Mouse (Mus musculus): ENCODE results near the gene Tmem268. TPM values are rescaled to one million over a fixed set of nuclear protein-coding genes. Genes with fewer than 3 reads are reported as not detected.

Tmem268 gene
- total and polyA plus RNA-seq, 2 experiments from 2014 or later, result 3.2 to 5.0 TPM

- Histone ChIP-seq H3K4me1 (ENCODE audit: insufficient read depth, low read length) (peaks cover 10% of the 10 kb centered on the region), H3K27me3 (ENCODE audit: insufficient read depth, low read length) (no peaks in the 10 kb centered on the region), H3K9me3 (ENCODE audit: low read length) (no peaks in the 10 kb centered on the region), H3K4me3 (ENCODE audit: low read depth, low read length) (peak overlapping the region; percentile 79), H3K4me2 (ENCODE audit: low read depth, low read length, poor library complexity, severe bottlenecking) (peak overlapping the region; percentile 66), H3K9ac (replicated peaks; ENCODE audit: low read length, poor library complexity, severe bottlenecking) (peak overlapping the region; percentile 83), H3K36me3 (ENCODE audit: insufficient read depth, low read length) (0 out of 2 replicates have a peak, but pooled peaks cover 5% of the 10 kb centered on the region), H3K27ac (ENCODE audit: low read depth, low read length) (peak overlapping the region; percentile 78)
- WGBS, result 11% methylated on average over 26 of the region's 26 CpGs
- DNase-seq (ENCODE audit: low spot score), result no peak
- no peak; the same call in 1 of the 2 replicates for ATAC-seq (ENCODE audit: low FRiP score)
- TF ChIP-seq CTCF (IDR thresholded peaks at IDR 0.05), result no peak
Measured at GRCm38 (mm10) chr4:63545231-63545958, 13.2 kb upstream of the Tmem268 start.

GRCm38 (mm10) chr4:63546441-63547055 lies 12.0 kb upstream of the Tmem268 start:
- H3K4me3 ChIP-seq (ENCODE audit: low read depth, low read length), result peak overlapping the region; percentile 9; the same call in 1 of the 2 replicates
- TF ChIP-seq CTCF (IDR thresholded peaks at IDR 0.05), result no peak
- WGBS, result 74% methylated on average over 6 of the region's 6 CpGs

GRCm38 (mm10) chr4:63547799-63548198 lies 10.8 kb upstream of the Tmem268 start:
- no peak for TF ChIP-seq CTCF (IDR thresholded peaks at IDR 0.05)
- H3K9ac ChIP-seq (replicated peaks; ENCODE audit: low read length, poor library complexity, severe bottlenecking), result no peak overlapping the region
- H3K27me3 ChIP-seq (ENCODE audit: insufficient read depth, low read length), result no peaks in the 10 kb centered on the region
- no peak for DNase-seq (ENCODE audit: low spot score)
- ATAC-seq (ENCODE audit: low FRiP score), result no peak
- no peaks in the 10 kb centered on the region for H3K9me3 ChIP-seq (ENCODE audit: low read length)
- no peak overlapping the region for H3K4me2 ChIP-seq (ENCODE audit: low read depth, low read length, poor library complexity, severe bottlenecking)
- peaks cover 10% of the 10 kb centered on the region for H3K4me1 ChIP-seq (ENCODE audit: insufficient read depth, low read length)
- H3K4me3 ChIP-seq (ENCODE audit: low read depth, low read length), result no peak overlapping the region
- H3K27ac ChIP-seq (ENCODE audit: low read depth, low read length), result no peak overlapping the region
- peaks cover 24% of the 10 kb centered on the region for H3K36me3 ChIP-seq (ENCODE audit: insufficient read depth, low read length)
- 43% methylated on average over 1 of the region's 1 CpGs for WGBS

More at GRCm38 (mm10) chr4:63546441-63547055, 12.0 kb upstream of the Tmem268 start:
- Histone ChIP-seq H3K9me3 (ENCODE audit: low read length) (no peaks in the 10 kb centered on the region), H3K9ac (replicated peaks; ENCODE audit: low read length, poor library complexity, severe bottlenecking) (0 out of 2 replicates have a peak overlapping the region, but pooled peaks have one; percentile 0), H3K36me3 (ENCODE audit: insufficient read depth, low read length) (peaks cover 15% of the 10 kb centered on the region), H3K27me3 (ENCODE audit: insufficient read depth, low read length) (no peaks in the 10 kb centered on the region), H3K4me1 (ENCODE audit: insufficient read depth, low read length) (peaks cover 10% of the 10 kb centered on the region), H3K4me2 (ENCODE audit: low read depth, low read length, poor library complexity, severe bottlenecking) (peak overlapping the region; percentile 66), H3K27ac (ENCODE audit: low read depth, low read length) (no peak overlapping the region)
- DNase-seq (ENCODE audit: low spot score), result no peak
- no peak for ATAC-seq (ENCODE audit: low FRiP score)

- H3K4me3 ChIP-seq (ENCODE audit: low read depth, low read length), result no peak overlapping the region
- no peak overlapping the region for H3K4me2 ChIP-seq (ENCODE audit: low read depth, low read length, poor library complexity, severe bottlenecking)
- ATAC-seq (ENCODE audit: low FRiP score), result no peak
- no peak for DNase-seq (ENCODE audit: low spot score)
- 64% methylated on average over 3 of the region's 3 CpGs for WGBS
- H3K27me3 ChIP-seq (ENCODE audit: insufficient read depth, low read length), result no peaks in the 10 kb centered on the region
- H3K36me3 ChIP-seq (ENCODE audit: insufficient read depth, low read length), result peaks cover 24% of the 10 kb centered on the region
- no peak overlapping the region for H3K27ac ChIP-seq (ENCODE audit: low read depth, low read length)
- H3K9me3 ChIP-seq (ENCODE audit: low read length), result no peaks in the 10 kb centered on the region
- H3K9ac ChIP-seq (replicated peaks; ENCODE audit: low read length, poor library complexity, severe bottlenecking), result no peak overlapping the region
- H3K4me1 ChIP-seq (ENCODE audit: insufficient read depth, low read length), result peaks cover 10% of the 10 kb centered on the region
- TF ChIP-seq CTCF (IDR thresholded peaks at IDR 0.05), result peak; percentile 45
Measured at GRCm38 (mm10) chr4:63548491-63548890, 10.1 kb upstream of the Tmem268 start.

GRCm38 (mm10) chr4:63550908-63551307 lies 7.7 kb upstream of the Tmem268 start:
- H3K4me3 ChIP-seq (ENCODE audit: low read depth, low read length), result no peak overlapping the region
- no peaks in the 10 kb centered on the region for H3K27me3 ChIP-seq (ENCODE audit: insufficient read depth, low read length)
- H3K4me2 ChIP-seq (ENCODE audit: low read depth, low read length, poor library complexity, severe bottlenecking), result no peak overlapping the region
- no peak overlapping the region for H3K27ac ChIP-seq (ENCODE audit: low read depth, low read length)
- H3K9ac ChIP-seq (replicated peaks; ENCODE audit: low read length, poor library complexity, severe bottlenecking), result no peak overlapping the region
- no peak for ATAC-seq (ENCODE audit: low FRiP score)
- peaks cover 24% of the 10 kb centered on the region for H3K36me3 ChIP-seq (ENCODE audit: insufficient read depth, low read length)
- 93% methylated on average over 3 of the region's 3 CpGs for WGBS
- H3K9me3 ChIP-seq (ENCODE audit: low read length), result no peaks in the 10 kb centered on the region
- H3K4me1 ChIP-seq (ENCODE audit: insufficient read depth, low read length), result peaks cover 10% of the 10 kb centered on the region
- no peak for TF ChIP-seq CTCF (IDR thresholded peaks at IDR 0.05)
- no peak for DNase-seq (ENCODE audit: low spot score)

GRCm38 (mm10) chr4:63552865-63553264 lies 5.7 kb upstream of the Tmem268 start:
- H3K9ac ChIP-seq (replicated peaks; ENCODE audit: low read length, poor library complexity, severe bottlenecking), result no peak overlapping the region
- no peak overlapping the region for H3K27ac ChIP-seq (ENCODE audit: low read depth, low read length)
- no peaks in the 10 kb centered on the region for H3K9me3 ChIP-seq (ENCODE audit: low read length)
- no peak for ATAC-seq (ENCODE audit: low FRiP score)
- 89% methylated on average over 1 of the region's 1 CpGs for WGBS
- no peaks in the 10 kb centered on the region for H3K4me1 ChIP-seq (ENCODE audit: insufficient read depth, low read length)
- no peak overlapping the region for H3K4me3 ChIP-seq (ENCODE audit: low read depth, low read length)
- DNase-seq (ENCODE audit: low spot score), result no peak
- TF ChIP-seq CTCF (IDR thresholded peaks at IDR 0.05), result no peak
- no peak overlapping the region for H3K4me2 ChIP-seq (ENCODE audit: low read depth, low read length, poor library complexity, severe bottlenecking)
- no peaks in the 10 kb centered on the region for H3K27me3 ChIP-seq (ENCODE audit: insufficient read depth, low read length)
- H3K36me3 ChIP-seq (ENCODE audit: insufficient read depth, low read length), result peaks cover 24% of the 10 kb centered on the region
